12 mouse cellular contexts compared by ENCODE assay signal in the genomic region with DNA sequence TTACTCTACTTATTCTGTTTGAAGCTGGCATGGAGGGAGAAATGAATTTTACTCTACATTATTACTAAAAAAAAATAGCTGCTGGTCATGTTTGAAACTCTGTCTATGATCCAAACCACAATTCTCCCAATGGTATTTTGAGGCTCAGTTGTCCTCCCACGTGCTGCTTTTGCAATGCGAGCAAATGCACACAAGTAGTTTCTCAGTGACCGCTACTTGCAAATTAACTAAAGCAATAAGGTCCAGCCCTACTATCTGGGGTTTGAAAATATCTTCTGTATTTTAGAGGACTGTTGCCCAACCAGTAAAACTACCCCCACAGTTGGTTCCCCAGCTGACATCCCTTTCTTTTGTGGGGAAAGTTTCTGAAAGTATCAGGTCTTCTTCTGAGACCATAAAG.
DNase-seq lines count a peak whose midpoint lies in the region; ATAC-seq and TF ChIP-seq lines count a peak whose summit lies in the region.
"Had no signal": no experiment of that assay in that cellular context is flagged by ENCODE, and none has a peak within 500 bp of the region (broad histone marks: within the 10 kb centered on the region; RNA-seq: fewer than 3 reads in every experiment).

No protein-coding gene starts in this region.

- no peaks in the 10 kb centered on the region for H3K27me3 ChIP-seq in lung, postnatal 0 days (replicated peaks; ENCODE audit: insufficient read depth, low read length)
- no peaks in the 10 kb centered on the region for H3K27me3 ChIP-seq in heart, embryonic 16.5 days (ENCODE audit: control insufficient read depth, insufficient read depth, low read length)
- H3K27me3 ChIP-seq: hindbrain, embryonic 12.5 days had no signal

- WGBS in lung, postnatal 0 days = 72% methylated on average over 3 of the region's 3 CpGs
- 72% methylated on average over 3 of the region's 3 CpGs for WGBS in heart, embryonic 16.5 days

- no peaks in the 10 kb centered on the region for H3K4me1 ChIP-seq in lung, postnatal 0 days (ENCODE audit: insufficient read depth, low read depth, low read length)
- H3K4me1 ChIP-seq in heart, embryonic 16.5 days (ENCODE audit: control insufficient read depth, insufficient read depth, low read length) = peaks cover 19% of the 10 kb centered on the region

- no peak for TF ChIP-seq EP300 in lung, postnatal 0 days (IDR thresholded peaks at IDR 0.05)

- H3K9me3 ChIP-seq in lung, postnatal 0 days (ENCODE audit: low read length) = no peaks in the 10 kb centered on the region
- no peaks in the 10 kb centered on the region for H3K9me3 ChIP-seq in heart, embryonic 16.5 days (replicated peaks; ENCODE audit: control insufficient read depth, low read length)
- H3K9me3 ChIP-seq: hindbrain, embryonic 12.5 days had no signal

- H3K27ac ChIP-seq in lung, postnatal 0 days (ENCODE audit: low read length) = no peak overlapping the region
- peak overlapping the region; percentile 43; the same call in 1 of the 2 replicates for H3K27ac ChIP-seq in heart, embryonic 16.5 days (ENCODE audit: low read length)
- H3K27ac ChIP-seq: hindbrain, embryonic 12.5 days had no signal

- H3K4me3 ChIP-seq in lung, postnatal 0 days (ENCODE audit: low read depth, low read length) = no peak overlapping the region
- H3K4me3 ChIP-seq in heart, embryonic 16.5 days (ENCODE audit: low read length) = no peak overlapping the region
- H3K4me3 ChIP-seq: hindbrain, embryonic 12.5 days had no signal

- H3K9ac ChIP-seq in lung, postnatal 0 days (replicated peaks; ENCODE audit: low read depth) = no peak overlapping the region
- no peak overlapping the region for H3K9ac ChIP-seq in heart, embryonic 16.5 days (ENCODE audit: low read length)
- H3K9ac ChIP-seq: hindbrain, embryonic 12.5 days had no signal

- no peak overlapping the region for H3K4me2 ChIP-seq in lung, postnatal 0 days (replicated peaks; ENCODE audit: low read depth, low read length)
- no peak overlapping the region for H3K4me2 ChIP-seq in heart, embryonic 16.5 days (ENCODE audit: low read depth, low read length)
- H3K4me2 ChIP-seq: hindbrain, embryonic 12.5 days had no signal

- TF ChIP-seq CTCF in lung, postnatal 0 days (IDR thresholded peaks at IDR 0.05) = no peak

- no peaks in the 10 kb centered on the region for H3K36me3 ChIP-seq in lung, postnatal 0 days (ENCODE audit: insufficient read depth, low read length)
- no peaks in the 10 kb centered on the region for H3K36me3 ChIP-seq in heart, embryonic 16.5 days (ENCODE audit: control insufficient read depth, insufficient read depth)
- H3K36me3 ChIP-seq: hindbrain, embryonic 12.5 days had no signal

- peak; percentile 5 for DNase-seq in lung, postnatal 0 days (ENCODE audit: low spot score)
- DNase-seq in lung, postnatal 10 days = no peak
- peak; percentile 60 for DNase-seq in fibroblast of lung, adult 2 months (ENCODE audit: low read depth)
- peak; percentile 56 for DNase-seq in skeletal muscle tissue, adult 2 months (ENCODE audit: low read depth, low spot score)
- no peak for DNase-seq in right cerebral cortex, postnatal 10 days (ENCODE audit: low spot score in 2 of 2)
- no peak for DNase-seq in left cerebral cortex, adult 9 months (ENCODE audit: low spot score in 2 of 2)
- DNase-seq: layer of hippocampus, adult 9-11 months had no signal

- ATAC-seq in lung, postnatal 0 days = no peak
- no peak for ATAC-seq in heart, embryonic 16.5 days (replicated peaks; ENCODE audit: extremely low read depth, insufficient read depth, low FRiP score)
- ATAC-seq: activated CD4-positive, CD25-positive, alpha-beta regulatory T cell, adult 4 months; CD4-positive, CD25-positive, alpha-beta regulatory T cell, adult 4 months; intestine, postnatal 0 days had no signal

Comparison
In these comparisons a context has a peak if more than half of its experiments do, and no peak if none do; other contexts are left out.
1. DNase-seq: peak in lung, postnatal 0 days (single experiment), fibroblast of lung, adult 2 months (single experiment) and skeletal muscle tissue, adult 2 months (single experiment); none in lung, postnatal 10 days (single experiment), right cerebral cortex, postnatal 10 days (0 of 2) and left cerebral cortex, adult 9 months (0 of 2).